Mouse (Mus musculus): Measurements from ENCODE around the gene Zfp445.

DNA sequence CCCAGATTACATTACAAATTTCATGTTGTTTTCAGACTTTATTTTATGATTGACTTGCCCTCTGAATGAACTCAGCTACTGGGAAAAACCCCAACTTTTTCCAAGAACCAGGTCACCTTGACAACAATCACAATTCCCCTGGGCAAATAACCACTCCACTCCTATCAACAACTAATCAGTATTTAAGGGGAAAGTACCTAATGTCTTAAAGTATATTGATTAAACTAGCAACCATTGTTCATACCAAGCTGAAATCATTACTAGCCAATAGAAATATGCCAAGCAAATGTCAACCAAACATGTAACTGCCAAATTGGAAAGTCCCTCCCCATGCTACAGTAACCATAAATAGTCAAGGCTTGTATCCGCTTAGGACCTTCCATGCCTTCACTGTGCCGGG is 9.3 kb upstream of the Zfp445 start:
- TF ChIP-seq EP300 (IDR thresholded peaks at IDR 0.05; ENCODE audit: low read depth) (no peak), CTCF (IDR thresholded peaks at IDR 0.05; ENCODE audit: low read depth) (no peak)
